Mouse (Mus musculus) neural tube, embryonic 12.5 days (tissue): ENCODE data around the gene Qsox1. TPM values are rescaled to one million over a fixed set of nuclear protein-coding genes. Genes with fewer than 3 reads are reported as not detected.

Source experiments
- ATAC-seq: fragments of 200-750 bp; cut with Nextera tagmentation; 2 replicates; pipeline ENCODE4 v1.8.0; 2017; ENCODE audit warnings: low read depth, mild to moderate bottlenecking, moderate TSS enrichment, moderate library complexity; ENCODE audit not compliant: low FRiP score
- H3K27ac ChIP-seq: fragments of 300-500 bp; sonication (generic); 2 replicates; pipeline ENCODE4 v1.5.1; 2016
- H3K27me3 ChIP-seq: fragments of 300-500 bp; sonication (generic); replicated peaks from 2 replicates; pipeline ENCODE4 v1.6.1; 2016; ENCODE audit warnings: mild to moderate bottlenecking
- H3K36me3 ChIP-seq: fragments of 300-500 bp; sonication (generic); 2 replicates; pipeline ENCODE4 v1.6.1; 2016; ENCODE audit warnings: mild to moderate bottlenecking
- H3K4me1 ChIP-seq: fragments of 300-500 bp; sonication (generic); 2 replicates; pipeline ENCODE4 v1.6.1; 2016
- H3K4me2 ChIP-seq: fragments of 300-500 bp; sonication (generic); replicated peaks from 2 replicates; pipeline ENCODE4 v1.6.1; 2016; ENCODE audit warnings: mild to moderate bottlenecking
- H3K4me3 ChIP-seq: fragments of 300-500 bp; sonication (generic); 2 replicates; pipeline ENCODE4 v1.5.1; 2016
- H3K9ac ChIP-seq: fragments of 300-500 bp; sonication (generic); 2 replicates; pipeline ENCODE4 v1.6.1; 2016; ENCODE audit warnings: mild to moderate bottlenecking
- H3K9me3 ChIP-seq: fragments of 300-500 bp; sonication (generic); 2 replicates; pipeline ENCODE4 v1.6.1; 2016; ENCODE audit warnings: mild to moderate bottlenecking
- WGBS: fragments of 180-500 bp; shearing (Covaris S2); methylation state at CpG from one replicate; pipeline ENCODE4 v1.1.7; 2016; 5-methylcytosine and 5-hydroxymethylcytosine counted together
- polyA plus RNA-seq: library from polyadenylated mRNA; unstranded; fragments of >200 nt; fragmentation: Nextera tagmentation; extraction: Ambion mirVana; gene quantifications from 2 replicates; pipeline ENCODE4 v1.2.1, GENCODE M21; 2016

Qsox1 gene
- polyA plus RNA-seq, 1 experiment from 2014 or later, result 23.1 TPM

- Histone ChIP-seq H3K4me2 (no peak overlapping the region), H3K27ac (no peak overlapping the region), H3K9me3 (peaks cover 6% of the 10 kb centered on the region; the same call in 1 of the 2 replicates), H3K36me3 (no peaks in the 10 kb centered on the region), H3K4me1 (no peaks in the 10 kb centered on the region), H3K27me3 (no peaks in the 10 kb centered on the region), H3K9ac (no peak overlapping the region), H3K4me3 (no peak overlapping the region)
- no peak for ATAC-seq
- 89% methylated on average over 4 of the region's 4 CpGs for WGBS
Observed at GRCm38 (mm10) chr1:155825940-155826716, 13.4 kb upstream of the Qsox1 start.

GRCm38 (mm10) chr1:155820646-155821045 is 8.0 kb upstream of the Qsox1 start:
- no peak for ATAC-seq
- WGBS, result 90% methylated on average over 5 of the region's 5 CpGs
- Histone ChIP-seq H3K36me3 (no peaks in the 10 kb centered on the region), H3K4me2 (no peak overlapping the region), H3K27ac (no peak overlapping the region), H3K9me3 (peaks cover 6% of the 10 kb centered on the region; the same call in 1 of the 2 replicates), H3K27me3 (no peaks in the 10 kb centered on the region), H3K4me1 (no peaks in the 10 kb centered on the region), H3K9ac (no peak overlapping the region), H3K4me3 (no peak overlapping the region)

GRCm38 (mm10) chr1:155816167-155816566 is 3.5 kb upstream of the Qsox1 start:
- no peak for ATAC-seq
- Histone ChIP-seq H3K9me3 (no peaks in the 10 kb centered on the region), H3K4me2 (no peak overlapping the region), H3K27me3 (0 out of 2 replicates have a peak, but pooled peaks cover 3% of the 10 kb centered on the region), H3K4me3 (no peak overlapping the region), H3K27ac (no peak overlapping the region), H3K36me3 (no peaks in the 10 kb centered on the region), H3K9ac (no peak overlapping the region), H3K4me1 (0 out of 2 replicates have a peak, but pooled peaks cover 4% of the 10 kb centered on the region)
- 72% methylated on average over 2 of the region's 2 CpGs for WGBS

- WGBS, result 5% methylated on average over 22 of the region's 22 CpGs
- peak; percentile 69 for ATAC-seq
Observed at GRCm38 (mm10) chr1:155811995-155812580, 601 bp downstream of the Qsox1 start.

GRCm38 (mm10) chr1:155810616-155811015 is 2.1 kb downstream of the Qsox1 start:
- H3K9ac ChIP-seq, result no peak overlapping the region
- H3K9me3 ChIP-seq, result no peaks in the 10 kb centered on the region
- H3K4me2 ChIP-seq, result peak overlapping the region; percentile 74
- H3K4me1 ChIP-seq, result peaks cover 17% of the 10 kb centered on the region
- 64% methylated on average over 7 of the region's 7 CpGs for WGBS
- H3K27ac ChIP-seq, result no peak overlapping the region
- ATAC-seq, result no peak
- H3K27me3 ChIP-seq, result 0 out of 2 replicates have a peak, but pooled peaks cover 3% of the 10 kb centered on the region
- H3K36me3 ChIP-seq, result no peaks in the 10 kb centered on the region
- no peak overlapping the region for H3K4me3 ChIP-seq

More at GRCm38 (mm10) chr1:155811995-155812580, 601 bp downstream of the Qsox1 start:
- Histone ChIP-seq H3K4me1 (peaks cover 17% of the 10 kb centered on the region), H3K4me2 (peak overlapping the region; percentile 74), H3K9me3 (no peaks in the 10 kb centered on the region), H3K27me3 (0 out of 2 replicates have a peak, but pooled peaks cover 3% of the 10 kb centered on the region), H3K27ac (peak overlapping the region; percentile 46; the same call in 1 of the 2 replicates), H3K4me3 (peak overlapping the region; percentile 73), H3K36me3 (no peaks in the 10 kb centered on the region), H3K9ac (peak overlapping the region; percentile 74)

GRCm38 (mm10) chr1:155809706-155810442 is 2.8 kb downstream of the Qsox1 start:
- Histone ChIP-seq H3K36me3 (no peaks in the 10 kb centered on the region), H3K4me1 (peaks cover 17% of the 10 kb centered on the region), H3K27ac (no peak overlapping the region), H3K9me3 (no peaks in the 10 kb centered on the region), H3K9ac (no peak overlapping the region), H3K27me3 (0 out of 2 replicates have a peak, but pooled peaks cover 3% of the 10 kb centered on the region), H3K4me2 (peak overlapping the region; percentile 74), H3K4me3 (no peak overlapping the region)
- WGBS, result 70% methylated on average over 10 of the region's 10 CpGs
- ATAC-seq, result no peak

GRCm38 (mm10) chr1:155808261-155808660 is 4.4 kb downstream of the Qsox1 start:
- Histone ChIP-seq H3K27me3 (no peaks in the 10 kb centered on the region), H3K4me2 (no peak overlapping the region), H3K4me1 (peaks cover 17% of the 10 kb centered on the region), H3K27ac (no peak overlapping the region), H3K9me3 (no peaks in the 10 kb centered on the region), H3K36me3 (peaks cover 4% of the 10 kb centered on the region; the same call in 1 of the 2 replicates), H3K9ac (no peak overlapping the region), H3K4me3 (no peak overlapping the region)
- WGBS, result 93% methylated on average over 4 of the region's 4 CpGs
- no peak for ATAC-seq

- ATAC-seq, result no peak
- Histone ChIP-seq H3K4me2 (no peak overlapping the region), H3K4me3 (no peak overlapping the region), H3K36me3 (peaks cover 9% of the 10 kb centered on the region; the same call in 1 of the 2 replicates), H3K4me1 (peaks cover 10% of the 10 kb centered on the region), H3K27ac (no peak overlapping the region), H3K9me3 (no peaks in the 10 kb centered on the region), H3K9ac (no peak overlapping the region), H3K27me3 (no peaks in the 10 kb centered on the region)
- 93% methylated on average over 9 of the region's 9 CpGs for WGBS
Observed at GRCm38 (mm10) chr1:155805607-155806006, 7.1 kb downstream of the Qsox1 start.

- 85% methylated on average over 11 of the region's 11 CpGs for WGBS
- no peak for ATAC-seq
Observed at GRCm38 (mm10) chr1:155801014-155801991, 11.4 kb downstream of the Qsox1 start.

GRCm38 (mm10) chr1:155798000-155798399 is 14.7 kb downstream of the Qsox1 start:
- no peak overlapping the region for H3K9ac ChIP-seq
- no peak overlapping the region for H3K27ac ChIP-seq
- no peak overlapping the region for H3K4me2 ChIP-seq
- no peaks in the 10 kb centered on the region for H3K27me3 ChIP-seq
- no peaks in the 10 kb centered on the region for H3K4me1 ChIP-seq
- no peak for ATAC-seq
- H3K36me3 ChIP-seq, result peaks cover 22% of the 10 kb centered on the region
- no peaks in the 10 kb centered on the region for H3K9me3 ChIP-seq
- 90% methylated on average over 4 of the region's 4 CpGs for WGBS
- no peak overlapping the region for H3K4me3 ChIP-seq

More at GRCm38 (mm10) chr1:155801014-155801991, 11.4 kb downstream of the Qsox1 start:
- no peaks in the 10 kb centered on the region for H3K9me3 ChIP-seq
- H3K36me3 ChIP-seq, result peaks cover 9% of the 10 kb centered on the region; the same call in 1 of the 2 replicates
- no peak overlapping the region for H3K4me2 ChIP-seq
- no peaks in the 10 kb centered on the region for H3K27me3 ChIP-seq
- no peaks in the 10 kb centered on the region for H3K4me1 ChIP-seq
- H3K27ac ChIP-seq, result no peak overlapping the region
- no peak overlapping the region for H3K4me3 ChIP-seq
- no peak overlapping the region for H3K9ac ChIP-seq

- WGBS, result 90% methylated on average over 4 of the region's 4 CpGs
- H3K9ac ChIP-seq, result no peak overlapping the region
- no peak overlapping the region for H3K27ac ChIP-seq
- ATAC-seq, result no peak
- no peak overlapping the region for H3K4me3 ChIP-seq
- no peak overlapping the region for H3K4me2 ChIP-seq
- H3K27me3 ChIP-seq, result no peaks in the 10 kb centered on the region
- H3K9me3 ChIP-seq, result no peaks in the 10 kb centered on the region
- H3K4me1 ChIP-seq, result no peaks in the 10 kb centered on the region
- peaks cover 20% of the 10 kb centered on the region for H3K36me3 ChIP-seq
Observed at GRCm38 (mm10) chr1:155797425-155797824, 15.3 kb downstream of the Qsox1 start.
